Mouse (Mus musculus): Measurements from ENCODE around the gene Letm1.
A peak's percentile ranks its signal among the peaks of the same experiment; 100 is the strongest.

Letm1 gene

GRCm38 (mm10) chr5:33707163-33707562, 75.5 kb downstream of the Letm1 start:
- no peak for ATAC-seq (ENCODE audit: low TSS enrichment)

GRCm38 (mm10) chr5:33706350-33706629, 76.3 kb downstream of the Letm1 start:
- ATAC-seq (ENCODE audit: low TSS enrichment): no peak

- no peak for ATAC-seq (ENCODE audit: low TSS enrichment)
Observed at GRCm38 (mm10) chr5:33705612-33706349, 76.8 kb downstream of the Letm1 start.

GRCm38 (mm10) chr5:33704945-33705611, 77.5 kb downstream of the Letm1 start:
- peak; percentile 48 for ATAC-seq (ENCODE audit: low TSS enrichment)

GRCm38 (mm10) chr5:33703999-33704398, 78.6 kb downstream of the Letm1 start:
- no peak for ATAC-seq (ENCODE audit: low TSS enrichment)

- no peak for ATAC-seq (ENCODE audit: low TSS enrichment)
Observed at GRCm38 (mm10) chr5:33701832-33702231, 80.8 kb downstream of the Letm1 start.

- ATAC-seq (ENCODE audit: low TSS enrichment): no peak
Observed at GRCm38 (mm10) chr5:33700010-33700409, 82.6 kb downstream of the Letm1 start.

- ATAC-seq (ENCODE audit: low TSS enrichment): no peak
Observed at GRCm38 (mm10) chr5:33698669-33699068, 83.9 kb downstream of the Letm1 start.

GRCm38 (mm10) chr5:33697947-33698512, 84.6 kb downstream of the Letm1 start:
- no peak for ATAC-seq (ENCODE audit: low TSS enrichment)

GRCm38 (mm10) chr5:33697534-33697933, 85.1 kb downstream of the Letm1 start:
- no peak for ATAC-seq (ENCODE audit: low TSS enrichment)

- ATAC-seq (ENCODE audit: low TSS enrichment): no peak
Observed at GRCm38 (mm10) chr5:33696430-33696829, 86.2 kb downstream of the Letm1 start.

- ATAC-seq (ENCODE audit: low TSS enrichment): no peak
Observed at GRCm38 (mm10) chr5:33695718-33696121, 86.9 kb downstream of the Letm1 start.

- peak; percentile 19; the same call in 1 of the 2 replicates for ATAC-seq (ENCODE audit: low TSS enrichment)
Observed at GRCm38 (mm10) chr5:33694848-33695717, 87.5 kb downstream of the Letm1 start.

- no peak for ATAC-seq (ENCODE audit: low TSS enrichment)
Observed at GRCm38 (mm10) chr5:33694461-33694847, 88.2 kb downstream of the Letm1 start.

GRCm38 (mm10) chr5:33692393-33692792, 90.2 kb downstream of the Letm1 start:
- ATAC-seq (ENCODE audit: low TSS enrichment): no peak

GRCm38 (mm10) chr5:33689852-33690645, 92.6 kb downstream of the Letm1 start:
- no peak for ATAC-seq (ENCODE audit: low TSS enrichment)

Measured in frontal cortex, adult (tissue).